Mouse (Mus musculus) gastrocnemius, postnatal 36 days (tissue): Measurements from ENCODE around the gene Gm15217. TPM values are rescaled to one million over a fixed set of nuclear protein-coding genes. Genes with fewer than 3 reads are reported as not detected.

Experiments used
- DNase-seq, 2 experiments: peaks; one replicate each; pipeline ENCODE4 v3.0.0; 2022
- intact Hi-C: fragments of 180-260 bp; cut with DNase I; formaldehyde crosslinking; loops from one replicate; pipeline ENCODE4 v1.15.1; 2025
- total RNA-seq, 2 experiments: library from RNA; stranded (reverse); gene quantifications; 2 replicates each; pipeline ENCODE4 v1.2.3; 2021

The Gm15217 gene
- total RNA-seq, 2 experiments from 2014 or later = not detected

- intact Hi-C loops = no loop called here
Measured at GRCm38 (mm10) chr14:46390249-46390775, 11.1 kb downstream of the Gm15217 start, which contains the start of gene Bmp4. Bmp4 (minus strand) TSS chr14:46390669.

GRCm38 (mm10) chr14:46391621-46392170 lies 12.5 kb downstream of the Gm15217 start:
- intact Hi-C loops = no loop called here

More at GRCm38 (mm10) chr14:46390249-46390775, 11.1 kb downstream of the Gm15217 start, which contains the start of gene Bmp4:
- peak; percentile 44 to 70 for DNase-seq

GRCm38 (mm10) chr14:46398091-46398695 lies 19.0 kb downstream of the Gm15217 start:
- intact Hi-C loops = no loop called here
- no peak for DNase-seq

More at GRCm38 (mm10) chr14:46391621-46392170, 12.5 kb downstream of the Gm15217 start:
- DNase-seq = no peak

GRCm38 (mm10) chr14:46399925-46400324 lies 20.7 kb downstream of the Gm15217 start:
- intact Hi-C loops = no loop called here
- no peak for DNase-seq

GRCm38 (mm10) chr14:46408319-46408718 lies 29.1 kb downstream of the Gm15217 start:
- intact Hi-C loops = no loop called here

GRCm38 (mm10) chr14:46409016-46409415 lies 29.8 kb downstream of the Gm15217 start:
- intact Hi-C loops = no loop called here
- DNase-seq = no peak

More at GRCm38 (mm10) chr14:46408319-46408718, 29.1 kb downstream of the Gm15217 start:
- no peak for DNase-seq

GRCm38 (mm10) chr14:46410557-46411120 lies 31.4 kb downstream of the Gm15217 start:
- DNase-seq = no peak
- intact Hi-C loops = no loop called here

- intact Hi-C loops = no loop called here
- no peak for DNase-seq
Measured at GRCm38 (mm10) chr14:46412497-46413000, 33.3 kb downstream of the Gm15217 start.

- peak in 1 of 2 experiments; percentile 15 for DNase-seq
- intact Hi-C loops = no loop called here
Measured at GRCm38 (mm10) chr14:46418371-46419097, 39.3 kb downstream of the Gm15217 start.

GRCm38 (mm10) chr14:46419269-46419668 lies 40.1 kb downstream of the Gm15217 start:
- intact Hi-C loops = no loop called here
- no peak for DNase-seq

GRCm38 (mm10) chr14:46421823-46422222 lies 42.6 kb downstream of the Gm15217 start:
- no peak for DNase-seq
- intact Hi-C loops = no loop called here

- DNase-seq = no peak
- intact Hi-C loops = loop anchor here (5.0 kb wide), 1 partner anchor 1185 kb away; no protein-coding TSS in a partner anchor
Measured at GRCm38 (mm10) chr14:46427251-46427650, 48.0 kb downstream of the Gm15217 start.

GRCm38 (mm10) chr14:46430231-46430630 lies 51.0 kb downstream of the Gm15217 start:
- DNase-seq = no peak
- intact Hi-C loops = no loop called here

Other genes with a start within 250 kb of the Gm15217 start
- gene Bmp4, start 11.3 kb downstream of the Gm15217 start, total RNA-seq = 1 to 10 TPM; 6.7 to 8.9 TPM